Mouse (Mus musculus): ENCODE data around the gene Fam162b.

The Fam162b gene

DNA sequence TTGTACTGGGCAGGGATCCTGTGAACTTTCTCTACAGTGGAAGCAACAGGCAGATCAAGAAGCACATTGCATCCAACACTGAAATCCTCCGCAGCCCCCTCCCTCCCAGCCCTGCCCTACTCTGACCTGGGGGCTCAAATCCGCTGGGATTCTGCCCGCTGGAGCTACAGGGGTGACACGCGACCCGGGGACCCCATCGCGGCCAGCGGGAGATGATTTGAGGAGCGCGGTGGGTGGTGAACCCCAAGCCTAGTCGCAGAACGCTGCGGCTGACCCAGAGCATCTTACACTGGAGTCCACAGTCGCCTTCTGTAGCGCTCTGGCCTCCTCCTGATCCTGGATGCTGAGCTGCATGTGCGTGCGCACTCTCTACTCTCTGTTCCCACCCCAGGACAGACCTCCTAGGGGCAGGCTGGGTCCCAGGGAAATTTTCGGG is at the start of gene Fam162b:
TSS of gene Fam162b (minus strand) at position 379 of the 436 bp plus-strand sequence.
- no peak for DNase-seq

DNA sequence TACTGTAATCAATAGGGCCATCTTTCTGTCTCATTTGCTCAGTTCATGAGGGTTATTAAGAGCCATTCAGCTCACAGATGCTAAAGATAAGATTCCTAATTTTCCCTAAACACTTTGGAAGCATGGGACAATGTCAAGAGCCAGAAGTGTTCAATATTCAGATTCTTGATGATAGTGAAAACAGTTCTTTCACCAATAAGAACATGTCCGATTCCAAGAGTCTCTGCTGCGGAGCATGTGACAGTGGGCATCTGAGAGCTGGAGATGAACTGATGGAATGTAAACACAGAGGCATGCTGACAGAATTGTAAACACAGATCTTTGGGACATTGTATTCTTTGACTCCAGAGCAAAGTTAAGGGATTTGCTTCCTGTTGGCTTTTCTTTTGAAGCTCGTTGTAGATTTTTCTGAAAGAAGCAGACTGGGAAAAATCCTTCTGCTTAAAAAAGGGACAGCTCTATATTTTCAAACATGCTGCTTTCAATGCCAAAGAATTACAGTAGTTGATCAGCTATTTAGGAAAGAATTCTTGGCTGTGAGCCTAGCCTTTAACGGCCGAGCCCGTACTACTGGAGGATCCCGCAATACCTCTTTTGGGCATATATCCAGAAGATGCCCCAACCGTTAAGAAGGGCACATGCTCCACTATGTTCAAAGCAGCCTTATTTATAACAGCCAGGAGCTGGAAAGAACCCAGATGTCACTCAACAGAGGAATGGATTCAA is 41.3 kb upstream of the Fam162b start, which contains the start of gene Gprc6a:
TSS of gene Gprc6a (minus strand) at position 51 of the 726 bp plus-strand sequence.
- no peak for DNase-seq

DNA sequence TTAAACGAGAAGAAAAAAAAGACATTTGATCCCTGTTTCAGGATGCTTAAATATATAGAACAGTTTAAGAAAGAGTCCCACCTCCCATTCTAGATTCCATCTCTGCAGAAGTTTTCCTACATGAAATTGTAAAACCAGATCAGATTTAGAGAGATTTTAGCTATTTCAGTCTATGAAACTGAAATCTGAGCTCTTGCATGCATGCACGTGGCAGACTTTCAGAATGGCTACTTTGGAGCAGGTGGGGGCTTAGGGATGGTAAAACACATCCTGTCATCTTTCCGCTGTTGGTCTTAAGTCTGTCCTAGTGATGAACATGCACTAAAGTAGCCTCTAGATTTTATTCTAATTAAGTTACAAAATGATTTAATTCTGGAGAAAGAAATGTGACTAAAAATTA is 30.9 kb upstream of the Fam162b start:
- no peak for DNase-seq

DNA sequence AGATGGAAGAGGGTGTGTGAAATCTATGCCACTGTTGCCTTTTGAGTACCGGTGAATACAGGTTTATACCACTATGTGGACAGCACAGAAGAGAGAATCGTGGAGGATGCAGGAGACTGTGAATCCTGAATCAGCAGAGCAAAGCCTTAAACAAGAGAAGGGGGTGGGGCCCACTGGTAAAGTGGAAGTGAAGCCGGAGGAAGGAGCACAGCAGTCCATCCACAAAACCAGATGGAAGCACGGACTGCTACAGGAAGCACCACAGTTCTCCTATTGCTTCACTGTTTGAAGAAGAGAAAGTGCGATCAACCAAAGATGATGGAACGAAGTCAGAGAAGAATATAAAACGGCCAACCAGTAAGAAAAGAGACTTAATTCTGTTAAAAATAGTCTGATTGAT is 29.8 kb upstream of the Fam162b start:
- no peak for DNase-seq

DNA sequence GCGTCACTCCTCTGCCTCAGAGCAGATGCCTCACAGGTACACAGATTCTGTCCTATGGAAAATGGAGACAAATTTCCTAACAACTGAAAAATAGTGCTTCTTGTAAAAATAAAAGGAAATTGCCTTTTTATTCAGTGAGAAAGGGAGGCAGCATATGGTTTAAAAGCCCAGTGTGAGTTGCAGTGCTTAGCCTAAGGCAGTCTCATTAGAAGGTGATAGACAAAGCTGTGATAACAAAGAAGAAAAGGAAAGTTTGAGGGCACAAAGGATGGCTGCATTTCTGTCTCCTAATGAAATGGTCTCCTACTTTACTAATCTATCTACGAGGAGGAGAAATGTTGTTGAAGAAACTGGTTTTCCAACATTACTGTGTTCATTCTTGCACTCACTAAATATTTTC is 28.2 kb upstream of the Fam162b start:
- DNase-seq = no peak

DNA sequence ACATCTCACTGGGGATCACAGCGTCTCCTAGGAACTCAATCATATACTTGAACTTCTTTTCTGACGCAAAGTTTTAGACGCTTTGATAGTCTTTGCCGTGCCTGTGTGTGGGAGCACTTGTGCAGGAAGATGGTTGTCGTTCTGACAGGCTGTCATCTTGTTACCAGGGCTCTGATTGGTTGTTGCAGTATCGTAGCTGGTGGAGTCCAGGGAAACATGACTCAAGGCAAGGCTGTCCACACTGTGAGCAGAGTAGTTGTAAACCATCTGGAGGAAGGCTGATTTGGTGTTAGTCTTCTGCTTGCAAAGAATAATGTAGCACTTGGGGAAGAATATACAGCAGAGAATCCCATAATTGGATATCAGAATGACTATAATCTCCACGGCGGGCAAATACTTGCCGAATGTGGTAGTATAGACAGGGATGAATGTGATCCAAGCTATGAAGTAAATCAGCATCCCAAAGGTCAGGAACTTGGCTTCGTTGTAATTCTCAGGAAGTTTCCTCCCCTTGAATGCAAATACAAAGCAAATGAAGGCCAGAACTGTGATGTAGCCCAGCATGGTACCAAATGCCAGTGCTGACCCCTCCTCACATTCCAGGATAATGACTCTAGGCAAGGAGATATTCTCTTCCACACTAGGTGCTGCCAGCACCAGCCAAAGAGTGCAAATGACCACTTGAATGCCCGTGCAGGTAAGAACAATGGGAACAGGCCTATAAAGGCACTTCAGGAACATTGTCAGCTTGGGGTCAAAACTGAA is 24.7 kb upstream of the Fam162b start:
- no peak for DNase-seq

DNA sequence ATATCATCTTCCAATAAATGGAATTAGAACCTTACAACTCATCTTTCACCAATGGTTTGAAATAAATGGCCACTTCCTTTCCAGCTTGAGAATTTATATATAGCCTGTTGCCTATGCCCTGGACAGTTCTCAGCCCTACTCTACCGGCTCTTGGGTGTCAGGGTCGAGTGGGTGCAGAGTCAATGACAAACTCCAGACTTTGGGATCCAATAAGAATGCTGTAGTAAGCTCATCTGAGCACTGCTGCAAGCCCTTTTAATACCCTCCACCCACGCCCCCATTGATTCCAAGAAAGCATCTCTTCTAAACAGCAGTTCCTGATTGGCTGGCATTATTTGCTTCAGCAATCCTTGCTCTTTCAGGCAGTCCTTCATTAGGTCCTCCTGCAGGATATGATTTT is 23.1 kb upstream of the Fam162b start:
- no peak for DNase-seq

DNA sequence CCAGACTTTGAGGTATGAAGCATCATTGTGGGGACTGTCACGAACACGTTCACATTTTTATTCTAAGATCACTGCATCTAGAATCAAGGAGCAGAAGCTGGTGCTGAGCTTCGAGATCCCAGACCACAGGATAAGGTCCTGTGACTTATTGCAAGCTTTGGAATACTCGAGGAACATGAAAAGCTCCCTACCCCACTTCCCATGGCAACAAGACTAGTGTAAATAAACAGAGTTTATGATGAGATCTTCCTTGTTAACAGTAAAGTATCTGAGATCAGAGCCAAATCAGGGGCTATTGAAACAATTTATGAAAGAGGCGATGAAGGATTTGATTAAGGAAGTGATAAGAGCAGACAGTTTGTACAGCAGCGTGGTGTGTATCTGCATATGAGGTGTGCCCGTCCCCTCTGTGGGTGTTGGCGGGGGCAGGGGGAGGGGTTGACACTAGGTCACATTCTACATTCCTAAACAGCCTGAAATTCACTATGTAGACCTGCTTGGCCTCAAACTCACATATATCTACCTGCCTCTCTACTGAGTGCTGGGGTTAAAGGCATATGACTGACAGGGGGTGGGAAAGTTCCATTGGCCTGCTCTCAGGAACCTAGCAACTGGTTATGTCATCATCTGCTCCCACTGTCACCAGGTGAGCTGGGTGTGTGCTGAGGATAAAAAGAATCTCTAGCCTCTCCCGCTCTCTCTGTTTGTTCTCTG is 21.8 kb upstream of the Fam162b start:
- no peak for DNase-seq

DNA sequence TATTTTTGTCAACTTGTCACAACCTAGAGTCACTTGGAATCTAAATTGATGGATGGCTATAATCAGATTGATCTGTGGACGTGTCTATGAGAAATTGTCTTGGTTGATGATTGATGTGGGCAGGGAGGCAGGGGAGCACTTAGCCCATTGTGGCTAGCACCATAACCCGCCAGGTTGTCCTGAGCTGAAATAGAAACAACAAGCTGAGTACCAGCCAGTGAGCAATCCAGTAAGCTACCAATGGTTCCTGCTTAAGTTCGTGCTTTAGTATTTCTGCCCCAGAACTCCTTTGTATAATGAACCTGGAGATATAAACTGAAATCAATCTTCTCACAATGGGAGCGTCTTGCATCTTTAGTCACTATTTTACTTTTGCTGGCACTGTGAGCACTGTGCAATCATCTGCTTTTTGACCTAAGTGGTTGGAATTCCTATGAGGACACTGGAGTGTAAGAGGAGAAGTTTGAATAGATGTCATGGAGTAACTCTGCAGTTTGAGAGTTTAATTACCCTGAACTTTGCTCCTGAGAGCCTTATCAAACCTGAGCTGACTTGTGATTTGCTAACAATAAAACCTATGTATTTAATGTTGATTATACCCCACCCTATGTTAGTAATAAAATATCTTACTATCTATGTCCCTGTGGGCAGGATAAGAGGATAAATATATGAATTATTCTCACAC is 19.6 kb upstream of the Fam162b start:
- DNase-seq = no peak

DNA sequence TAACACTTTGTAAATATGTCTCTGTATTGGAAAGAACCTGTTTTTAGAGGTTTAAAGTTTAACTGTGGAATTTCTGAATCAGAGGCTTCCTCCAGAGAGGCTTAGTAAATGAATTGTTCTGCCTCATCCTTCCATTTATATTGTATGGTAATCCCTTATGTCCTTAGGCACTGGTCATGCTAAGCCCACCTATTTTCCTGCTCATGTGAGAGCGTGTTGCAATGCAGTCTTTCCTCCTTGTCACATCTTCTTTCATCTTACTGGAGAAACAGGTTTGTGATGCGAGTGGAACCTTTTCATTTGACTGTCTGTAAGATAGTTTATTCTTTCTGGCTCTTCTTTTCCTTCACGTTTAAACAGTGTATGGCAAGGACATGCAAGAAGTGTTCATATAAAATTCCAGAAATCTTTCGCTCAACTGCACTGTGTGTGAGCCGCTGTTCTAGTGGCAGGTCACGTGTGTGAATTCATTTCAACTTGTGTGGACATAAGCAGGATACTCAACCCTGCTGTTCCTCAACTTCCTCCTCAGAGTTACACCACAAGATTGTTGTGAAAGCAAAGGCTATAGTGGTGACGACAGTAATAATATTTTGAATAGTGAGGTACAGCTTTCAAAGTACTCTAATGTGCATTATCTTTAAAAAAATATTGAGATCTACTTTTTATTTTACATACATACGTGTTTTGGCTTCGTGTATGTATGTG is 6.8 kb upstream of the Fam162b start:
- DNase-seq = no peak

DNA sequence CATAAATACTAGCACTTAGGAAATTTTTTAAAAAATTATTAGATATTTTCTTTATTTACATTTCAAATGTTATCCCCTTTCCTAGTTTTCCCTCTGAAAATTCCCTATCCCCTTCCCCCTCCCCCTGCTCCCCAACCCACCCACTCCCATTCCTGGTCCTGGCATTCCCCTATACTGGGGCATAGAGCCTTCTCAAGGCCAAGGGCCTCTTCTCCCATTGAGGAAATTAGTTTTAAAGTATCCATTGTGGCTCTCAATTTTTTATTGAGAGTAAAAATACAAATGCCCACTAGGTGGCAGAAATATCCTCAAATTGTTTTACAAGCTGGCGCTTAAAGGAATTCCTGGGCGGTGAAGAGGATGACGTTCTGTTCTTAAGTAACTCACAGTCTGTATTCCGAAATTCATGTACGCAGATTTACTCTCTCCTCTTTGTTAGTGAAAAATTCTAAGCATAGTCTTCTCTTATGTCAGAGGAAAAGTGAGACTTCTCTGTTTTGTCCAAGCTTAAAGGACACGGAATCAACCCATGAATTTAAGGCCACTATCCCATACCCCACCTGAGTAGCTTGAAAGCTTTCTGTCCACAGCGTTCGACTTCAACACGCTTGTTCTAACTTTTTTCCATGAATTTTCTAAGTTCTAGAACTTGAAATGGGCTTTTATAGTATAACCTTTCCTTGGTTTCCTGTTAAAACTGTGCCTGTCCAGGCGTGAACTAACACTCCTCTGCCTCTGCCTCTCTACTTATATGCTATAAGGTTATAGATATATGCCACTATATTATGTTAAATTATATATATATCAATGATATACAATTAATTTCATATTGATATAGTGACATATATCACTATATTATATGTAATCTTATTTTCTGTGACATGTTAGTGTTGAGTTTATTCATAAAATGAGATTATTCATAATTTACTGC is 4.9 kb upstream of the Fam162b start:
- DNase-seq = no peak

DNA sequence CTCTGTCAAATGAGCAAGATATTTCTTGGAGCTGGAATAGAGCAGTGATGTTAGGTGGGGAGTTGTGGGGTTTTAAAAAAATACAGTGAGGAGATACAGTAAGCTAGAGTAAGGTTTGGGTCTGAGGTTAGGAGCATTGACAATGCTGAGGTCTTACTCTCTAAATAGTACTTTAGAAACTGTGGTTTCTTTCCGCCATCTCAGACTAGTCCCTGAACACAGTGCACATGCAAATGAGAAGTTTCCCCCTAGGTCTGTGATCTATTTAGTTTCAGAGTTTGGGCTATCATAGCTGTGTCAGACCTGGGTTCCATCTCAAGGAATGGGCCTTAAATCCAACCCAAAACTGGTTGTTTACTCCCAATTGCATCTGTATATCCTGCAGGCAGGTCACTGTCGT is 1.3 kb upstream of the Fam162b start:
- DNase-seq = no peak

DNA sequence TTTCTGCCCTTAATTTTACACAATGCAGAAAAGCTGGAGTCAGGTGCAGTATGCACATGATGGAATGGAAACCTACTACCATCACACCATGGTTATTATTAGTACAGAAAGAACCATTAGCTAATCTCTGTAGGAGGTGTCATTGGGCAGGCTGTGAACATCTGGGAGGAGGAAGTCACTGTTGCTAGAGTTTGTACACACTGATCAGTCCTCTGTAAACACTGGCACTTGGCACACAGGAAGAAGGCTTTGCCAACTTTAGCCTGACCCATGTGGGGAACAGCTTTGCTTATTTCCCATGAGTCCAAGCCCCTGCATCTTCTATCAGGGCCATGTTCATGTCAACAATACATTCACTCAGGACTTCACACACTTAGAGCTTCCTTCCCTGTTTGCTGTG is 5.4 kb downstream of the Fam162b start:
- no peak for DNase-seq

DNA sequence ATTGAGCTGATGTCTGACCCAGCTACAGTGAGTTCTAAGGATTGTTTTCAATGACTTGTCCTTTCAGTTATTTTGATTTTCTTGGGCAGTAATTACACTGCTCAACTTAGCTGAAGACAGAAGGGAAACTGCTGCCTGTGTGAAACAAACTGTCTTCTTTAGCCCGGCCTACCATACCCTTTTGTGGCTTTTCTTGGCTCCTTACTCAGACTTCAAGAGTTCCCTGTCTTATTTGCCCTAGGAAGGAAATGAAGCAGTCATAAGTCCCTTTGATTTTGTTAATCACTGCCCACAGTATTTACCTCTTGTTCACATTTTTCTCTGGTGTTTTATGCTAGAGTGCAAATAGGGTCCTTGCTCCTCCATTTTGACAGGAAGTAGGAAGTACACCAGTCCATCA is 5.9 kb downstream of the Fam162b start:
- no peak for DNase-seq

DNA sequence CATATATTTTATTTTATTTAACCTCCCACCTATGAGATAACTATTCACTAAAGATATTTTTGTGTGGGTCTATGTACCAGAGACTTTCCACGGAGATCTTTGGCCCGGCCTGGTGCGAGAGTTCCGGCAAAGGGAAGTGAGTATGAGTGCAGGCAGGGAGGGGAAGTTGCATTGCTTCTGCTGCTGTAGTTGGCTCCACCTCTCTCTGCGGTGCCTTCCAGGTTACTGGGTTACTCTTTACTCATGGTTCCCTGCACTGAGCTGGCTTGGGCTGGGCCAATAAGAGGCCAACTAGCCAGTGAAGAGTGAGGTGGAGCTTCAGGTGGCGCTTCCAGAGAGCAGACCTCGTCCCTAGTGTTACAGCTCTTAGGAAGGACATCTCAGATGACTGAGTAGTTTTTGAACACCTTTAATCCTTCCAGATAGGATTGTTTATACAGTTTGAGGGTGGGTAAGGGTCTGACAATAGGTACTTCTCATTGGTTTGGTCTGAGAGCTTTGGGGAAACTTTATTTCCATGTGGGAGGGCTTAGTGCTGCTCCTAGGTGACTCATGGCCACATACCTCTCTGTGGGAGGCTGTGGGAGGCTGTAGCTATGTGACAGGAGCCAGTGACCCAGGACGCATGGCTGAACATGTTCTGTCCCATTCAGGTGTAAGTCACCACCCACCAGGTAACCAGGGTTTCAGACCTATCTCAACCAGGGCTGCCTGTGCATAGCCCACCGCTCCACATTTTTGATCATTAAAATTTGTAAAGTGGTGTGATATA is 18.9 kb downstream of the Fam162b start:
- DNase-seq = no peak

DNA sequence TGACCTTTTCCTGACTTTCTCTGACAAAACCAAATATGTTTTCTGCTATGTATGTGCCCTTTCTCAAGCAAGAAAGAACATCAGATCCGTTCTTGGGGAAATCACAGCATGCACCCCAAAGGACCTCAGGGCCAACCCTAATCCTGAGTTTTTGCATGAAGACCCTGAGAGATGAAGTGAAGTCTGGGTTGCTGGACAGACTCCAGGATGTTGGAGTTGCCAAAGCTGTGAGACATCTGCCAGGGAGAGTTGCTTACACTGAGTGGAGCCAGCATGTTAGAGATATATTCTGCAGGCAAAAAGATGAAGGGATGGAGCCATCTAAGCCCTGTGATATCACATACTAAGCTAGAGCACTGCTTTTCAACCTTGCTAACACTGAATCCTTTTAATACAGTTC is 34.3 kb downstream of the Fam162b start:
- DNase-seq = no peak

DNA sequence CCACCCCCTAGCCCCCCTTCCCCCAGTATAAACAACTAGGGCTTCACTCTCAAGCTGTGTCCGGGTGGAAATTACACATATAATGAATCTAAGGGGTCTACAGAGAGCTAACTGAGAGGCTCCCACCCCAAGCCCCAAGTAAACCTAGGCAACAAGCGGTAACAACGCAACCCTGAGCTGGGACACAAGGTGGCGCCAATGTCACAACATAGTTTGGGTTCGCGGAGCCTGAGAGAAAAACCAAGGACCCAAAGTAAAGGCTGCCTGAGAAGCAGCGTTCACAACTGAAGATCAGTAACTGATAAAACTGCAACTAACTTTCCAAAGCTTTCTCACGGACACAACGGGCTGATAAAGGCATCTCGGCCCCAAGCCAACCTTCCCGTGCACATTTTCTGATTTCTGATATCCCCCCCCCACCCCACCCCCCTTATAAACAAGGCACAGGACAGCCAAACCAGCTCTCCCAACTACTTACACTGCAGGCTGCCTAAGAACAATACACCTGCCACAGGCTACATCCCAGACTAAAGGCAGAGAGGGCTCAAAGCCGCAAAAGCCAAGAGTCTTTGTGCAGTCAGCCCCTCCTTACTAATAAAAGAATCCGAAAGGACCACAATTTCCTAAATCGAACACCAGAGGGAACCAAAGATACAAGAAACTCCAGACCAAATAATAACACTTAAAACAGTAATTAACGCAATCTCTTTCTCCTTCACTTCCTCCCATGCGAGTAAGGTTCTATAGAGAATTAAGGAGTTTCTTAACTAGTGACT is 36.8 kb downstream of the Fam162b start:
- DNase-seq = peak; percentile 22
